Mouse (Mus musculus) forebrain, embryonic 10.5 days (tissue): ENCODE measurements at regions not wholly inside any gene's neighbourhood (a gene's known extent, or its start where the extent isn't known, plus 50 kb on each side); places are given as distances from the start of the nearest gene placed in this dataset.

Experiments used
- DNase-seq: peaks from one replicate; pipeline ENCODE4 v3.0.0-alpha.2; 2017; ENCODE audit warnings: low spot score; ENCODE audit errors: extremely low spot score
- H3K27ac ChIP-seq: fragments of 300-500 bp; sonication (generic); 2 replicates; pipeline ENCODE4 v1.5.1; 2016; ENCODE audit warnings: mild to moderate bottlenecking
- H3K27me3 ChIP-seq: fragments of 300-500 bp; sonication (generic); 2 replicates; pipeline ENCODE4 v1.6.1; 2016; ENCODE audit warnings: mild to moderate bottlenecking; ENCODE audit not compliant: poor library complexity, severe bottlenecking
- H3K36me3 ChIP-seq: fragments of 300-500 bp; sonication (generic); replicated peaks from 2 replicates; pipeline ENCODE4 v1.6.1; 2016; ENCODE audit warnings: mild to moderate bottlenecking, moderate library complexity
- H3K4me1 ChIP-seq: fragments of 300-500 bp; sonication (generic); 2 replicates; pipeline ENCODE4 v1.6.1; 2016
- H3K4me3 ChIP-seq: fragments of 300-500 bp; sonication (generic); 2 replicates; pipeline ENCODE4 v1.5.1; 2016; ENCODE audit warnings: mild to moderate bottlenecking, moderate library complexity
- H3K9me3 ChIP-seq: fragments of 300-500 bp; sonication (generic); 2 replicates; pipeline ENCODE4 v1.6.1; 2016; ENCODE audit warnings: mild to moderate bottlenecking, moderate library complexity
- WGBS: fragments of 180-500 bp; shearing (Covaris S2); methylation state at CpG from one replicate; pipeline ENCODE4 v1.1.7; 2016; 5-methylcytosine and 5-hydroxymethylcytosine counted together

GRCm38 (mm10) chr15:96756456-96756855 lies 56.9 kb upstream of the Slc38a2 start:
- Histone ChIP-seq H3K27me3 (no peaks in the 10 kb centered on the region), H3K4me3 (no peak overlapping the region), H3K36me3 (no peaks in the 10 kb centered on the region), H3K9me3 (no peaks in the 10 kb centered on the region), H3K4me1 (peaks cover 12% of the 10 kb centered on the region), H3K27ac (no peak overlapping the region)
- DNase-seq: no peak
- 79% methylated on average over 7 of the region's 7 CpGs for WGBS

- Histone ChIP-seq H3K27ac (no peak overlapping the region), H3K27me3 (no peaks in the 10 kb centered on the region), H3K4me1 (peaks cover 12% of the 10 kb centered on the region), H3K4me3 (no peak overlapping the region), H3K36me3 (no peaks in the 10 kb centered on the region), H3K9me3 (no peaks in the 10 kb centered on the region)
- no peak for DNase-seq
- WGBS: 82% methylated on average over 6 of the region's 6 CpGs
These were observed 56.4 kb upstream of the Slc38a2 start for GRCm38 (mm10) chr15:96755951-96756350.

GRCm38 (mm10) chr15:96755322-96755942 lies 55.9 kb upstream of the Slc38a2 start:
- Histone ChIP-seq H3K4me1 (peaks cover 12% of the 10 kb centered on the region), H3K27me3 (no peaks in the 10 kb centered on the region), H3K9me3 (no peaks in the 10 kb centered on the region), H3K4me3 (no peak overlapping the region), H3K36me3 (no peaks in the 10 kb centered on the region), H3K27ac (no peak overlapping the region)
- WGBS: 89% methylated on average over 13 of the region's 13 CpGs
- no peak for DNase-seq

GRCm38 (mm10) chr15:96754079-96754478 lies 54.5 kb upstream of the Slc38a2 start:
- no peak for DNase-seq

GRCm38 (mm10) chr15:96752719-96753118 lies 53.2 kb upstream of the Slc38a2 start:
- WGBS: 92% methylated on average over 8 of the region's 8 CpGs
- Histone ChIP-seq H3K27me3 (no peaks in the 10 kb centered on the region), H3K4me1 (no peaks in the 10 kb centered on the region), H3K36me3 (no peaks in the 10 kb centered on the region), H3K27ac (no peak overlapping the region), H3K9me3 (peaks cover 6% of the 10 kb centered on the region; the same call in 1 of the 2 replicates), H3K4me3 (no peak overlapping the region)
- DNase-seq: no peak

More at GRCm38 (mm10) chr15:96754079-96754478, 54.5 kb upstream of the Slc38a2 start:
- Histone ChIP-seq H3K27me3 (no peaks in the 10 kb centered on the region), H3K36me3 (no peaks in the 10 kb centered on the region), H3K4me3 (no peak overlapping the region), H3K4me1 (peaks cover 6% of the 10 kb centered on the region), H3K27ac (no peak overlapping the region), H3K9me3 (peaks cover under 1% of the 10 kb centered on the region; the same call in 1 of the 2 replicates)
- 95% methylated on average over 5 of the region's 5 CpGs for WGBS

GRCm38 (mm10) chr15:96752062-96752358 lies 52.5 kb upstream of the Slc38a2 start:
- Histone ChIP-seq H3K9me3 (peaks cover 6% of the 10 kb centered on the region; the same call in 1 of the 2 replicates), H3K4me1 (no peaks in the 10 kb centered on the region), H3K36me3 (no peaks in the 10 kb centered on the region), H3K4me3 (no peak overlapping the region), H3K27ac (no peak overlapping the region), H3K27me3 (no peaks in the 10 kb centered on the region)
- WGBS: 87% methylated on average over 3 of the region's 3 CpGs
- no peak for DNase-seq

- H3K4me3 ChIP-seq: no peak overlapping the region
- 92% methylated on average over 13 of the region's 13 CpGs for WGBS
- peaks cover 6% of the 10 kb centered on the region; the same call in 1 of the 2 replicates for H3K9me3 ChIP-seq
- no peaks in the 10 kb centered on the region for H3K36me3 ChIP-seq
- no peaks in the 10 kb centered on the region for H3K4me1 ChIP-seq
- no peak for DNase-seq
- H3K27ac ChIP-seq: no peak overlapping the region
- no peaks in the 10 kb centered on the region for H3K27me3 ChIP-seq
These were observed 51.9 kb upstream of the Slc38a2 start for GRCm38 (mm10) chr15:96751243-96752061.

GRCm38 (mm10) chr15:96749534-96750256 lies 50.2 kb upstream of the Slc38a2 start:
- Histone ChIP-seq H3K9me3 (peaks cover 6% of the 10 kb centered on the region; the same call in 1 of the 2 replicates), H3K4me1 (no peaks in the 10 kb centered on the region), H3K36me3 (no peaks in the 10 kb centered on the region), H3K27ac (no peak overlapping the region), H3K4me3 (no peak overlapping the region), H3K27me3 (no peaks in the 10 kb centered on the region)
- no peak for DNase-seq
- 85% methylated on average over 9 of the region's 9 CpGs for WGBS
